Mouse (Mus musculus) left cerebral cortex, postnatal 25 days (tissue): ENCODE measurements around the gene Zfp119b. TPM values are rescaled to one million over a fixed set of nuclear protein-coding genes. Genes with fewer than 3 reads are reported as not detected.

Source experiments
- DNase-seq, 2 experiments: peaks; one replicate each; pipeline ENCODE4 v3.0.0; 2022; ENCODE audit warnings: low spot score in 2 of 2, mixed read lengths in 1 of 2
- intact Hi-C: fragments of 180-260 bp; cut with DNase I; formaldehyde crosslinking; loops from one replicate; pipeline ENCODE4 v1.15.1; 2025
- total RNA-seq, 2 experiments: library from RNA; stranded (reverse); gene quantifications; 2 replicates each; pipeline ENCODE4 v1.2.3; 2021

Zfp119b gene
- total RNA-seq: 1 to 10 TPM; 3.5 to 4.0 TPM

- intact Hi-C loops: loop anchor here (5.0 kb wide), 1 partner anchor 57 kb away; the partner anchor contains the start of gene Zfp959
Observed at GRCm38 (mm10) chr17:55949400-55949799, at the start of gene Zfp119b. TSS of gene Zfp119b (minus strand) at chr17:55949500.

GRCm38 (mm10) chr17:55996007-55996406, 46.7 kb upstream of the Zfp119b start:
- intact Hi-C loops: no loop called here
- no peak for DNase-seq

More at GRCm38 (mm10) chr17:55949400-55949799, at the start of gene Zfp119b:
- DNase-seq: no peak

- intact Hi-C loops: no loop called here
Observed at GRCm38 (mm10) chr17:55990278-55990898, 41.1 kb upstream of the Zfp119b start.

GRCm38 (mm10) chr17:55986030-55986961, 37.0 kb upstream of the Zfp119b start, which contains the start of gene Fsd1:
TSS of gene Fsd1 (plus strand) at chr17:55986509.
- intact Hi-C loops: no loop called here
- peak; percentile 85 to 92 for DNase-seq

More at GRCm38 (mm10) chr17:55990278-55990898, 41.1 kb upstream of the Zfp119b start:
- DNase-seq: no peak

- intact Hi-C loops: loop anchor here (2.0 kb wide), 1 partner anchor 34 kb away; no protein-coding TSS in a partner anchor
- no peak for DNase-seq
Observed at GRCm38 (mm10) chr17:55977301-55977700, 28.0 kb upstream of the Zfp119b start.

- DNase-seq: peak; percentile 64 to 72
- intact Hi-C loops: loop anchor here (2.0 kb wide), 1 partner anchor 34 kb away; no protein-coding TSS in a partner anchor
Observed at GRCm38 (mm10) chr17:55976255-55976862, 27.1 kb upstream of the Zfp119b start.

GRCm38 (mm10) chr17:55971453-55971852, 22.2 kb upstream of the Zfp119b start:
- DNase-seq: no peak
- intact Hi-C loops: no loop called here

GRCm38 (mm10) chr17:55969966-55970891, 20.9 kb upstream of the Zfp119b start, which contains the start of gene Shd:
TSS of gene Shd (plus strand) at chr17:55970467.
- DNase-seq: no peak

GRCm38 (mm10) chr17:55969560-55969959, 20.3 kb upstream of the Zfp119b start:
- peak in 1 of 2 experiments; percentile 44 for DNase-seq
- intact Hi-C loops: no loop called here

More at GRCm38 (mm10) chr17:55969966-55970891, 20.9 kb upstream of the Zfp119b start, which contains the start of gene Shd:
- intact Hi-C loops: no loop called here

GRCm38 (mm10) chr17:55968210-55968609, 18.9 kb upstream of the Zfp119b start:
- DNase-seq: no peak
- intact Hi-C loops: no loop called here

- DNase-seq: no peak
- intact Hi-C loops: no loop called here
Observed at GRCm38 (mm10) chr17:55967186-55967585, 17.9 kb upstream of the Zfp119b start.

GRCm38 (mm10) chr17:55964996-55965395, 15.7 kb upstream of the Zfp119b start:
- intact Hi-C loops: no loop called here
- DNase-seq: no peak

GRCm38 (mm10) chr17:55964496-55964895, 15.2 kb upstream of the Zfp119b start:
- intact Hi-C loops: no loop called here
- DNase-seq: no peak

- intact Hi-C loops: no loop called here
- no peak for DNase-seq
Observed at GRCm38 (mm10) chr17:55963171-55963570, 13.9 kb upstream of the Zfp119b start.

GRCm38 (mm10) chr17:55961631-55962030, 12.3 kb upstream of the Zfp119b start:
- DNase-seq: no peak
- intact Hi-C loops: no loop called here

- intact Hi-C loops: no loop called here
- no peak for DNase-seq
Observed at GRCm38 (mm10) chr17:55960791-55961190, 11.5 kb upstream of the Zfp119b start.

GRCm38 (mm10) chr17:55959946-55960740, 10.8 kb upstream of the Zfp119b start:
- intact Hi-C loops: loop anchor here (5.0 kb wide), 2 partner anchors 117 to 258 kb away; partner anchors contain the start of genes Hdgfl2 and Ubxn6
- DNase-seq: no peak
